Mouse (Mus musculus): ENCODE measurements around the gene Adarb1.

DNA sequence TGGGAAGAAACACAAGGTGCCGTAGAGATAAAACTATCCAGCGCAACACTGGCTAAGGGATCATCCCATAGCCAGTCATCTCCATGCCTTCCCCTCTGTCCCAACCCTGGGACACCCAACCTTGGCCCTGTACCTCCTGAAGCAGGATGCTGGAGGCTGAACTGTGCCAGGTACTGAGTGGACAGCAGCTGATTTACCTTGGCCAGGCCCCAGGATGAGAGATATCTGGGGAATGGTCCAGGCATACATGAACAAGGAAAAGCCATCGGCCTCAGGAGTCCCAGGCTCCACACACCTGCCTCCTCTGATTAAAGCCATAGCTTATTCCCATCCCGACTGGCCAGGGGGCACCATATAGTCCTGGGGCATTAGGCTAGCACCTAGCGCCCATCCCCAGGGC is 171.0 kb downstream of the Adarb1 start:
- TF ChIP-seq CTCF (IDR thresholded peaks at IDR 0.05; ENCODE audit: borderline replicate concordance, control insufficient read depth, extremely low read depth, insufficient read depth, low read length, poor library complexity) (no peak), POLR2A (IDR thresholded peaks at IDR 0.05; ENCODE audit: control insufficient read depth, extremely low read depth, insufficient read depth, low read length, poor library complexity) (no peak)
